9 mouse cellular contexts compared by ENCODE assay signal in the genomic region with DNA sequence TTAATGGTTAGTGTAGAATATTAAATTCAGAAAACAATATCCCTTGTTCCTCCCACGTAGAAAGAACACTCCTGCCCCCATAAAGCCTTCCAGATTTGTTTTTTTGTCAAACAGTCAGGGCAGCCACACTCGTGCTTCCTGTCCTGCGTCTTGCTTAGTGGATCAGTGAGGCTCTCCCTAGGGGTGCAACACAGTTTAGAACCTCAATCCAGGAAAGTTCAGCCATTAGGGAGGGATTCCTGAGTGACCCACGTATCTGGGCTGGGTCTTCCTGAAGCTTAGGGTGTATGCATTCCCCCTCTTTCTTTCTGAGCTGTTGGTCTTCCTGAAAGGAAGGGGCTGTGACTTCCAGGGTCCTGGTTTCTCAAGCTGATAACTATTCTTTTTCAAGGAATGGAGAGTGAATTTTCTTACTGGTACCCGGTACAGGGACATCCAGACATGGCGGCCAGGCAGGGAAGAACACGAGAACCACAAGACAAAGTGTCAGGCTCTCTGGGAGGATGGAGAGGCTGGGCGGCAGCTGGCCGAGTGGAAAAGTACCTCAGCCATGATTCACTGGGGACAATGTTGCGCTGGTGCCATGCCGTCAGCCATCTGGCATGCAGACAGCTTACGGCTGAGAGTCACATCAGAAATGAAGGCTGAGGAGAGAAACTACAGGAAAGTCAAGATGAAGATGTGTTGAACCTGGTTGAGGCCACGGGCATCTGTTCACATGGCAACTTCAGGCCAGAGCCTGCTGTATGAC. TPM values are rescaled to one million over a fixed set of nuclear protein-coding genes. Genes with fewer than 3 reads are reported as not detected.
DNase-seq lines count a peak whose midpoint lies in the region; ATAC-seq and TF ChIP-seq lines count a peak whose summit lies in the region.
"Had no signal": no experiment of that assay in that cellular context is flagged by ENCODE, and none has a peak within 500 bp of the region (broad histone marks: within the 10 kb centered on the region; RNA-seq: fewer than 3 reads in every experiment).

No protein-coding gene starts in this region.

- no peak for TF ChIP-seq CTCF in lung, postnatal 0 days (IDR thresholded peaks at IDR 0.05)

- H3K4me3 ChIP-seq in hindbrain, embryonic 10.5 days: no peak overlapping the region
- H3K4me3 ChIP-seq in hindbrain, embryonic 12.5 days: no peak overlapping the region
- H3K4me3 ChIP-seq in lung, postnatal 0 days (ENCODE audit: low read depth, low read length): no peak overlapping the region

- no peak for ATAC-seq in hindbrain, embryonic 12.5 days (ENCODE audit: low FRiP score)
- no peak for ATAC-seq in lung, postnatal 0 days
- ATAC-seq: midbrain, embryonic 16.5 days had no signal

- no peak overlapping the region for H3K9ac ChIP-seq in hindbrain, embryonic 12.5 days
- no peak overlapping the region for H3K9ac ChIP-seq in lung, postnatal 0 days (replicated peaks; ENCODE audit: low read depth)

- DNase-seq in hindbrain, embryonic 10.5 days (ENCODE audit: low spot score): peak; percentile 23
- DNase-seq in 3134 (ENCODE audit: extremely low read depth, insufficient read length, low spot score): peak; percentile 60
- DNase-seq in adrenal gland, adult 18-20 months (ENCODE audit: low spot score in 2 of 2): peak; percentile 39 to 58
- DNase-seq in cerebellum, postnatal 36 days: peak; percentile 25 to 41
- DNase-seq in urinary bladder, postnatal 10 days (ENCODE audit: low spot score): no peak
- no peak for DNase-seq in lung, postnatal 0 days (ENCODE audit: low spot score)
- DNase-seq: kidney, adult 2 months had no signal

- no peaks in the 10 kb centered on the region for H3K27me3 ChIP-seq in hindbrain, embryonic 10.5 days (ENCODE audit: insufficient read depth, poor library complexity, severe bottlenecking)
- no peaks in the 10 kb centered on the region for H3K27me3 ChIP-seq in hindbrain, embryonic 12.5 days
- H3K27me3 ChIP-seq in lung, postnatal 0 days (replicated peaks; ENCODE audit: insufficient read depth, low read length): no peaks in the 10 kb centered on the region

- H3K27ac ChIP-seq in hindbrain, embryonic 10.5 days: 0 out of 2 replicates have a peak overlapping the region, but pooled peaks have one; percentile 23
- H3K27ac ChIP-seq in hindbrain, embryonic 12.5 days: no peak overlapping the region
- H3K27ac ChIP-seq in lung, postnatal 0 days (ENCODE audit: low read length): no peak overlapping the region

- 75% methylated on average over 13 of the region's 13 CpGs for WGBS in hindbrain, embryonic 10.5 days
- WGBS in hindbrain, embryonic 12.5 days: 65% methylated on average over 13 of the region's 13 CpGs
- WGBS in lung, postnatal 0 days: 69% methylated on average over 13 of the region's 13 CpGs

- no peaks in the 10 kb centered on the region for H3K9me3 ChIP-seq in hindbrain, embryonic 10.5 days
- H3K9me3 ChIP-seq in hindbrain, embryonic 12.5 days (replicated peaks): no peaks in the 10 kb centered on the region
- no peaks in the 10 kb centered on the region for H3K9me3 ChIP-seq in lung, postnatal 0 days (ENCODE audit: low read length)

- TF ChIP-seq EP300 in lung, postnatal 0 days (IDR thresholded peaks at IDR 0.05): no peak

- no peak overlapping the region for H3K4me2 ChIP-seq in hindbrain, embryonic 12.5 days (replicated peaks)
- H3K4me2 ChIP-seq in lung, postnatal 0 days (replicated peaks; ENCODE audit: low read depth, low read length): no peak overlapping the region

- H3K36me3 ChIP-seq in hindbrain, embryonic 10.5 days: no peaks in the 10 kb centered on the region
- H3K36me3 ChIP-seq in hindbrain, embryonic 12.5 days: no peaks in the 10 kb centered on the region
- no peaks in the 10 kb centered on the region for H3K36me3 ChIP-seq in lung, postnatal 0 days (ENCODE audit: insufficient read depth, low read length)

- no peaks in the 10 kb centered on the region for H3K4me1 ChIP-seq in hindbrain, embryonic 10.5 days (replicated peaks)
- H3K4me1 ChIP-seq in hindbrain, embryonic 12.5 days: no peaks in the 10 kb centered on the region
- no peaks in the 10 kb centered on the region for H3K4me1 ChIP-seq in lung, postnatal 0 days (ENCODE audit: insufficient read depth, low read depth, low read length)

RNA-seq across cellular contexts. Expression of a gene that starts 12.8 kb away (rescaled TPM):
- 2.5 and 7.0 TPM in 2 replicates for polyA plus RNA-seq in hindbrain, embryonic 10.5 days (2016; fragmentation: Nextera tagmentation; extraction: Ambion mirVana)
- 19.0 and 23.8 TPM in 2 replicates for polyA plus RNA-seq in hindbrain, embryonic 12.5 days (2016; fragmentation: Nextera tagmentation; extraction: Ambion mirVana)
- 10 to 100 TPM; 31.8 to 79.5 TPM for total RNA-seq in adrenal gland, adult 18-20 months (2021)
- 44.6 and 52.1 TPM in 2 replicates for polyA plus RNA-seq in lung, postnatal 0 days (2015; fragmentation: Nextera tagmentation; extraction: Ambion mirVana)

RNA-seq across cellular contexts. Expression of a gene that starts 57.6 kb away (rescaled TPM):
- polyA plus RNA-seq in hindbrain, embryonic 10.5 days (2016; fragmentation: Nextera tagmentation; extraction: Ambion mirVana): 39.5 and 47.8 TPM in 2 replicates
- polyA plus RNA-seq in hindbrain, embryonic 12.5 days (2016; fragmentation: Nextera tagmentation; extraction: Ambion mirVana): 56.5 and 59.0 TPM in 2 replicates
- 10 to 100 TPM; 24.8 to 28.9 TPM for total RNA-seq in adrenal gland, adult 18-20 months (2021)
- polyA plus RNA-seq in lung, postnatal 0 days (2015; fragmentation: Nextera tagmentation; extraction: Ambion mirVana): 74.5 and 83.9 TPM in 2 replicates

Comparison
In these comparisons a context has a peak if more than half of its experiments do, and no peak if none do; other contexts are left out.
1. DNase-seq: peak in hindbrain, embryonic 10.5 days (single experiment), 3134 (single experiment), adrenal gland, adult 18-20 months (2 of 2) and cerebellum, postnatal 36 days (2 of 2); none in urinary bladder, postnatal 10 days (single experiment) and lung, postnatal 0 days (single experiment).